Mouse (Mus musculus): ENCODE data around the gene Ikzf2.

The Ikzf2 gene

DNA sequence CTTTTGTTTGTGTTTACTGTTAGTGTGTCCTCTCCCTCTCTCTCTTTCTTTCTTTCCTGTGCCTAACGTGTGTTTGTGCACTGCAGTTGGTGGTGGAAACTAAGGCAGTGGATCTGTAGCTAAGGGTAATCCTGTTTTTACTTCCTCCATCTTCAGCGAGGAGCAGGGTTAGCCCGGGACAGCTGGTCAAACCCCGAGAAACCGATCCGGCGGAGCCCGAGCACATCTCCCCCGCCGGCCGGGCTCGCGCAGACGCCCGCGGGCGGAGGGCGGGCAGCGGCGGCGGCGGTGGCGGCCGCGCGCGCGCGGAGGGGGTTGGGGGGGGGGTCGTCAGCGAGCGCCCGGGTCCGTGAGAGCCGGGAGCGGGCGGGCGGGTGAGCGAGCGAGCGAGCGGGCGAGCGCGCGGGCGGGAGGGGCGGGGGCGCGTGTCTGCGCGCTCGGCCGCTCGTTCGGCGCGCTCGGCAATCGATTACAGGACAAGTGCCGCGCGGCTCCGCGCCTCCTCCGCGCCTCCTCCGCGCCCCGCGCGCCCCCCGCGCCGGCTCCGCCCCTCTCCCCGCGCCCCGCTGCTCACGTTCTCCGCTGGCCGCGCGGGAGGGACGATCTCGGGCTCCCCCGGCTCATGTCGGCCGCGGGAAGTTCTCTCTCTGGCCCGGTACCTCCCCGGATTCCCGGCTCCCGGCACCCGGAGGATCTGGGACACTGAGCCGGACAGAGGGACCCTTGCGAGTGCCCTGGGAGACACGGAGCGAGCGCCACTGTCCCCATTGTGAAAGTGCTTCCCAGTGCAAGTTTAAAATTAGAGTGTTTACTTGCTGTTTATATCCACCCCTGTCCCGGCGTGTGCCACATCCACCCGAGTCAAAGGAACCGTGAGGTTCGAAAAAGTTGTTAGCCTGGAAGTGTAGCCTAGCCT, at the start of gene Ikzf2:
Gene Ikzf2, minus strand, starts transcription at position 170 of the 916 bp plus-strand sequence.
- DNase-seq (ENCODE audit: extremely low read depth, low read depth, low spot score) = no peak

DNA sequence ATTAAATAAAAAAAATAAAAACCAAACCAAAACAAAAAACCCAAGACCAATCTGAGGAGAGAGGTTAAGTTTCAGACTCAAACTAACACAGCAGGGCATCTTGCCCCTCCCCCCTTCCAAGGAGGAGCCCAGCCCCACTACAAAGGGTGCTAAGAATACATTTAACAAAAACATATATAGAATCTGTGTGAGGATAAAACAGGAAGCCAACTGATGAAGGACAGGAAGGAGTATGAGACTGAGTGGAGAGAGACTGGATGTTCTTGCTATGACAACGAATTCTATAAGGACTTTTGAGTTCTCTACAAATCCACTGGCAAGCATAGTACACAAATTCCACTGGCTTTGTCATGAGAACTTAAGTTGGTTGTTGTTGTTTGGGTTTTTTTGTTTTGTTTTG, 42.7 kb upstream of the Ikzf2 start:
- no peak for DNase-seq (ENCODE audit: extremely low read depth, low read depth, low spot score)

DNA sequence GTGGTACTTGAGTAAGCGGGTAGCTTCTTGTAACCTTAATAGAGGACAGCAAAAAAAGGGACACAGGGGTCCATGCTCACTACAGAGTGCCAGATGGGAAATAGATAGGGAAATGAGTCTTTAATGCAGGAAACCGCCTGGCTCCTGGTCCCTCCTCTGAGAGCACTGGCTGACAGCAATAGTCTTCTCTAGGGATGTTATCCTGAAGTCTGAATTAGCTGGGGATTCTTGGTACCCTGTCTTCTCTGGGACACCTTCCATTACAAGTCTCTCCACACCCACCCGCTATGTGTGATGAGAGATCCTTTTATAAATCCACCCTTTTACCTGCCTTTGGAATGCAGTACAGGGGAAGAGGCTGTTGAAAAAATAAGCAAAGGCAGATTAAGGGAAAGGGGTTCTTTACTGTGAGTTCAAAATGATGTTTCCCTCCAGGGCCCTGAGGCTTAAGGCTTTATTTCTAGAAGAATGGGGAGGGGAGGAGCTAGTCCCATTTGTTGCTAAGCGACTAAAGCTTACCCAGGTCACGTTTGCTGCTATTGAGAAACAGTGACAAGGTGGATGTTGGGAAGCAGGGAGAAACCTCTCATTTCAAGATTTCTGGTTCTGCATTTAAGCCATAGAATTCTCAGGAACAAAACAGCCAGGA, 42.1 kb upstream of the Ikzf2 start:
- DNase-seq (ENCODE audit: extremely low read depth, low read depth, low spot score) = no peak

DNA sequence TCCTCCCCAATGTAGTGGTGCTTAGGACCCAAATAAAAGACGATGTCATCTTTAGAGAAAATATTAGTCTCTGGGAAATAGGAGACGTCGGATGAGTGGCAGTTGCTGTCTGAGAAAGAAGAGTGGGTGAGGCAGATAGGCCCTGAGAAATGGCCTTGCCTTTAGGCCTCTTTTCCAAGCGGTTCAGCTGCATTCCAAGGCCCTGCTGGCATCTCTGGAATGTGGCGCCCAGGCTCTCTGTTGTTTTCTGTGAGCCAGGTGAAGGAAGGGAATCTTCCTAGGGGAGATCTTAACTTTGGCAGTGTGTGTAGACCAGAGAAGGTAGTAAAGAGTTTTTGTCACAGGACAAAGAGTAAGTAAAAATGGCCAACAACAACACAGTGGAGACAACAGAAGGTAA, 40.9 kb upstream of the Ikzf2 start:
- no peak for DNase-seq (ENCODE audit: extremely low read depth, low read depth, low spot score)

DNA sequence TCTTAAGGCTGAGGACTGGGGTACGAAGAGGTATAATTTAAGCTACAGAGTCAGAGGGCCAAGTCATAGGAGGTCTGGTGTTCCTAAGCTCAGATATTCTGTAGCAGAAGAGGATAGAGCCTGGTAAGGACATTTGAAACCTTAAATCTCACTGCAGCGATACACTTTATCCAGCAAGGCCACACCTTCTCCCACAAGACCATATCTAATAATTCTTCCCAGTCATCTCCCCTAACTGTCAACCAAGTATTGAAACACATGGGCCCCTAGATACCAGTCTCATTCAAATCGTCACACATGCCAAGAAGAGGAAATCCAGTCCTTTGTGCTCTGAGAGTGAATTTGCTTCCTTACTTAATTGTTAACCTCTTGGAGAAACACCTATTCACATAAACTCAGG, 30.1 kb upstream of the Ikzf2 start:
- no peak for DNase-seq (ENCODE audit: extremely low read depth, low read depth, low spot score)

DNA sequence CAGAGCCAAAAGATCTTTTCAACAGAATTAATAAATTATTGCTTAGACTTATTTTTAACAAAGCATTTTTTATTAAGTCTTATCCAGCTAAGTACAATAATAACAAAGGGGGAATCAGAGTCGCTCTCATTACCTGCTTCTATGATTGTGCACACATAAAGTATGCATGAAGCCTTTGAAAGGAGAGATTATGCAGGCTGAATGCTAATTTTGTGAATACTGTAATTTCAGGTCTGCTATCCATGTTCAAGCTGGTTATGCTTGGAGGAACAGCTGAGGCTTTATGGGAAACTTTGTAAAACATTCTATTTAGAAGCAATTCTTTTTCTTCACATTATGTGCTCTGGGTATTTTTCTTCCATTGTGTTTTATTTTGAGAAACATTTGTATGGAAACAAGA, 21.5 kb upstream of the Ikzf2 start:
- no peak for DNase-seq (ENCODE audit: extremely low read depth, low read depth, low spot score)

DNA sequence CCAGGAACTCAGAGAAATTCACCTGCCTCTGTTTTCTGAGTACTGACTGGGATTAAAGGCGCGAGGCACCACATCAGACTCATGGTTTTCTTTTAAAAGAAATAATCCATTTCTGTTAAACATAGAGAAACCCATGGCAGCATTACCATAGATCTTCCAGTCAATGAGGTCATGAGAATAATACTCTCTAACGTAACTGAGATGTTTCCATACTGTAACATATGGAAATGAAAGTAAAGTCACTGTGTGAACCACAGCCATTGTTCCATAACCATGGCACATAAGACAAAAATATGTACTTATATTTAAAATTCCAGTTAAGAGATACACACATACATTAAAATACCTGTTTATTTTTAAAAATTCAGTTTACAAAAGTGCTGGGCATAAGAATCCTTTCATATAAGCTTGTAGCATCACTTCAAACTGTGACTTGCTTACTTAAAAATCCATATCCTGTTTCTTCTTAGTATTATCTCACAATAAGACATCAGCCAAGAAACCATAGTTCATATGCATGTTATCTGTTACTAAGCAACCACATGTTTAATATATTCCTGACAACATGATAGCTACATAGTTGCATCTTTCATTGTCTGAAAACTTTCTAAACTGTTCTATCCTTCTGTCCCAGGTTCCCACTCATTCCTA, 16.6 kb upstream of the Ikzf2 start:
- no peak for DNase-seq (ENCODE audit: extremely low read depth, low read depth, low spot score)

DNA sequence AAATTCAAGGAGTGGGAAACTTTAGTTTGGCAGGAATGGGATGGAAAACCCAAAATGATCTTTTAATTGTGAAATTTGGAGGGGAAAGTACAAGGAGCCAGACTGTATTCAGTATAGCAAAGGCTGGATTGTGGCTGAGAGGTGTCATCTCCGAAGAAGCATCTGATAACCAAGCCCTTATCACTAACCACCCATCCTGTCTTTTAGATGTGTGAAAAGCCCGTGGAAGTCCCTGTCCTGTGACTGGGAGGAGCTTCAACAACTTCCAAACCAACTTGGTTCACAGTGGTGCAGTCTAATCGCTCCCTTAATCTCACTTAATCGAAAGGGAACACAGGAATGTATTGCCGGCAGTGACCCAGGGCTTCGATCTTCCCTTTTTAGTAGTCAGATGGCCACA, 4.9 kb upstream of the Ikzf2 start:
- DNase-seq (ENCODE audit: extremely low read depth, low read depth, low spot score) = no peak

DNA sequence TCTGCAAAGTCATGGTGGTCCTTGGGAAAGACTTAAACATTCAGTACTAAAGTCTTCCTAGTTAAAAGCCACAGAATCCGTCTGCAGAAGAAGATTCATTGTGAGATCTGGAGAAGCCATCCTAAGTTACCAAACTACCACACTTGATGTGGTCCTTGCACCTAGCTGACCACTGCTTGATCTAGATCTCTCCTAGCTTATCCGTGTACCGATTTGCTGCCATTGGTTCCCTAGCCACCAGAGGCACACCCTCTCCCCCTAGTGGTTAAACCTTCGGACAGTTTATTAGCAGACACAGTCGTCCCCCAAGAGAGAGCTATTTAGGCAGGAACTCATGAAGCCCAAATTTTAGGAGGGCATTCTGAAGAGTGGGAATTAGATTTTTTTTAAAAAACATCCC, 1.9 kb upstream of the Ikzf2 start:
- DNase-seq (ENCODE audit: extremely low read depth, low read depth, low spot score) = no peak

DNA sequence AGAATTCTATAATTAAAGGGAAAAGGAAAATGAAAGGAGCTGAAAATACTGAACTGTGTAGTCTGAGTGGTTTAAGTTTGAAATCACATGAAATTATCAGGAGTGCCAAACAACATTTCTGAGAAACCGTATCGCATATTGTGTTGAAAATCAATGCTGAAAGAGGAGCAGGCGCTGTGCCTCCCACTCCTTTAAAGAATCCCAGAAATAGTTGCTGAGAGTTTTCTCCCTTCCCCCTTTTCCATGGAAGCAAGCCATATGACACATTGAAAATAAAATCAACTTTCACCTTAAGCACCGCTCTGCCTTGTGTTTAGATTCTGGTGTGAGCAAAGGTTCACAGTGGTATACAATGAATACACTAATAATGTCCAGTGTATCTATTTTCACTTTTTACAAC, 1.1 kb upstream of the Ikzf2 start:
- DNase-seq (ENCODE audit: extremely low read depth, low read depth, low spot score) = no peak

DNA sequence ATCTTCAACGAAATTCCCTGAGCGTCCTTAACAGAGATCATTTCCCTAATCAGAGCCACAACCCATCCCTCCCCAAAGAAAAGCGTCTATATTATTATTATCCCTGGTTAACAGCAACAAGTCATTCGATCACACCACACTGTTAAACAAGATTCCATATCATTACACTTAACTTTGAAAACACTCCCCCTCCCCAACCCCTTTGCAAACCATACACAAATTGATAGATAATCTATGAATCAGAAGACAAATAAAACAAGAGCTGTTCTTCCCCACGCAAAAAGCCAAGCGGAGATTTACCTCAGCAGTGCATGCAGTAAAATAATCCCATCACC, 337 bp downstream of the Ikzf2 start:
- DNase-seq (ENCODE audit: extremely low read depth, low read depth, low spot score) = no peak

DNA sequence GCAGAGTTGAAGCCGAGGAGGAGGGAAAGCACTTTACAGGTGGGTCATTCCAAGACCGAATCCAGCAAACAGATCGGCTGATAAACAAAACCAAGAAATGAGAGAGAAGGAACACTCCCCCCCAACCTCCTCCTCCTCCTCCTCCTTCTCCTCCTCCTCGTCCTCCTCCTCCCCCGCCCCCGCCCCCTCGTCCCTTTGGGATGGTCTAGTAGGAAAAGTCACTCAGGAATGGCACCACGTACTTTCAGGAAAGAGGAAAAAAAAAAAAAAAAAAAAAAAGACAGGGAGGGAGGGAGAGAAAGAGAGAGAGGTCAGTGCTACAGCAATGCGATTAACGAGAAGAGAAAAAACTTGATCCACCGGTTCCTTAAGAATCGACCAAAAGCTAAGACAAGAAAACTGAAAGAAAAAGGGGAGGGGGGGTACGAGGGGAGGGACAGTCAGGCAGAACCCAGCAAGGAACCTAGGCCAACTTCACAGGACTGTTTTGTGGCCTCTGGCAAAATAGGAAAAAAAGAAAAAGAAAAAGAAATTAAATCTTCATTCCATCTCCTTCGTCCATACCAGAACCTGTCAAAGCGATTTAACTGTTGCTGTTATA, 1.1 kb downstream of the Ikzf2 start:
- DNase-seq (ENCODE audit: extremely low read depth, low read depth, low spot score) = no peak

DNA sequence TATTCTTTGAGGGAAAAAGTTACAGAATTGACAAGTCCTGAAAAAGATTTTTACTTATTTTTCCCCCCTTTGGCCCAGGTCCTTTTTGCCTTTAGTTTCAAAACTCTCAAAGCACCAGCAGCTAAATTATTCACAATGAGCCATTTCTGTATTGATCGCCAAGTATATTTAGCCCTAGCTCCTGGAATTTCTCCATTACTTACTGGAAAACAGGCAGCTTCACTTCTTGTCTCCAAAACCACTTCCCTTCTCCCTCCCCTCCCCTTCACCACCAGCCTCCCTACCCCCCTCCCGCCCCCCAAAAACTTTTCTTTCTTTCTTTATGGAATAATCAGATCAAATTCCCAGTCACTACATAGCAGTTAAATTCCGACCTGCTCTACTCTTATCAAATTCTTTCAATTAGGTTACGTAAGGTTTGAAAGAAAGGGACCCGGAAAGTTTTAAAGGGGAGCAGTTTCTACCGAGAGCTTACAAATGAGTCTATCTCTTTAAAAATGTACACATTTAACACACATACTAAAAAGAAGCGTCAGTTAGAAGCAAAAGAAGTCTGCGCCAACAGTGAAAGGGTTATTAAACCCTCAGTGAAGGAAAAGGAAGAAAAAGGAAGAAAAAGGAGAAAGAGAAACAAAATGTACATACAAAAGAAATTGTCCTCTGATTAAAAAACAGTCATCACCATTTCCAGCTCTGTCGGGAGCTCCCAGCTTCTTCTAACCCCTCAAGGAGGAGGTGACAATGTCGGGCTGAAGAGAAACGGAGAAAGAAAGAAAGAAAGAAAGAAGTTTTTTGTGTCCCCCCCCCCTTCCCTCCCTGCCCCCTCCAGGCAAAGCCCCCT, 1.8 kb downstream of the Ikzf2 start:
- DNase-seq (ENCODE audit: extremely low read depth, low read depth, low spot score) = no peak

DNA sequence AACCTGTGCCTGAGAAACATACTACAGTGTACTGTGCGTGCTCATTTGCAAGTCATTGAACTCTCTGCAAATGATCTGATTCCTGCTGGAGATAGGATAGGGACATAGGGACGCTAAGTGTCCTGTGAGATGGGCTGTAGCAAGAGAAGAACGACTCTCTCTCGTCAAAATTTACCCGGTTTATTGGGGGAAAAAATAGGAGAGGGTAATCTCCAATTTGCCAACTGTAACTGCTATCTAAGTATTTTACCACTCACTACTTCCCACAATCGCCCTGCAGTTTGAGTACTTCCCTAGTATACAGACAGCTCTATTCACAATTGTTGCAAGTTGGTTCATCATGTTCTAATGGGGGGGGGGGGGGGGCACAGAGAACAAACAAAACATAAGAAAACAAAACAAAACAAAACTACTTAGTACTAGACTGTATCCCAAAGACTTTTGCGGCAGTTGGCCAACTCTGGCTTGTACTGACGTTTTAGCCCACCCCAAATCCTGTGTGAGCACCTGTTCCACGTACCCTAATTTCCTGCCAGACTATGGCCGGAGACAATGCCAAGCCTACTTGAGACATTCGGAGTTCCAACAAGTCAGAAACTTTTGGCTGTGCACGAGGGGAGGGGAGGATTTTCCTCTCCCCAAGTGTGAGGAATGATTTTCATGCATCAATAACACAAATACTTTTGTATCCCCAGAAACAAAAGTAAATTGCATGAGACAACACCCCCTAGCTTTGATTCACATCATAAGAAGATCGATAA, 2.6 kb downstream of the Ikzf2 start:
- DNase-seq (ENCODE audit: extremely low read depth, low read depth, low spot score) = no peak

DNA sequence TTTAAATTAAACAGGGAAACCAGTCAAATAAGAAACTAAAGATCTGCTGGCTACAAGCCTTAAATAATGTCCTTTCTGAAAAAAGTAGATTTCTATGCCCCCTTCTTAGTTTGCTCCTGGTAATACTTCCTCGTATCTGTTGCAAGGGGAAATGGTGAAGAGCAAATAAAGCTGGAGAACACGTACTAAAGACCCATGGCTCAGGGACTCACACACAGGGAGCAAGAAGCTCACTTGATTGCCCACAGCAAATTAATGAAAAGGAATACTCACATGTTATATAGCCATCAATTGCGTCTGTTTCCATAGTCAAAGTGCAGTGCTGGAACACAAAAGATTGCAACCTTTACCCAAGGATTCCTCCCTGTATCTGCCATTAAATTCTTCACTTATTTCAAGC, 3.2 kb downstream of the Ikzf2 start:
- no peak for DNase-seq (ENCODE audit: extremely low read depth, low read depth, low spot score)

DNA sequence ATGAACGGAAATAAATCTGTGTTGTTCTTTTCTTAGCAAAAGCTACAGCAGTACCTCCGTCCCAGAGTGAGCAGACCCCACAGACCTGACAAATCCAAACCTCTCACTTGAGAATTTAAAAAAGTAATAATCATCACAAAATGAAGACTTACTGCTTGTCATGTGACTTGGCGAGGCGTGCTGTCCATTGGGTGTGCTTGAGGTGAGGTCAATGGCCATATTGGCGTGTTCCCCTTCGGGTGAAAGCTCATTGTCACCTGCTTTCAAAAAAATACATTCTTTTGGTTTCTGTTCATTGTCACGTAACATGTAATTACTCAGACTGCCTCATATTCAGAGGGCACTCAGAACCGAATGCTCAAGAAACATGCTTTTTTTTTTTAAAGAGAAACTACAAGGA, 4.0 kb downstream of the Ikzf2 start:
- no peak for DNase-seq (ENCODE audit: extremely low read depth, low read depth, low spot score)

DNA sequence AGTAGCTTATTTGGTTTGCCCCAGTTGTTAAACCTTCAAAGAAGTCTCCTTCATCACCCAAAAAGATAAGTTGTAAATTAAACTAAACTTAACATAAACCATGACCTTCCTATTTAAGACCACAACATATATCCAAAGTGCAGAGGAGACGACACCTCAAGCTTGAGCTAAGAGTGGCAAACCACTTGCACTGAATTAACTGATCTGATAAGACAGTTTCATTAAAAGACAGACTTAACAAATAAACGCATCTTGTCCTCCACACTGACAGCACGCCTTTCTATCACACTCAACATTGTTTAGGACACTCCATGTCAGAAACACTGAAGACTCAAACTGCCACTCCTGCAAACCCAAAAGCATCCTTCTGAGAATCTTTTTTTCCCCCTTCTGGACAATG, 4.8 kb downstream of the Ikzf2 start:
- DNase-seq (ENCODE audit: extremely low read depth, low read depth, low spot score) = no peak

DNA sequence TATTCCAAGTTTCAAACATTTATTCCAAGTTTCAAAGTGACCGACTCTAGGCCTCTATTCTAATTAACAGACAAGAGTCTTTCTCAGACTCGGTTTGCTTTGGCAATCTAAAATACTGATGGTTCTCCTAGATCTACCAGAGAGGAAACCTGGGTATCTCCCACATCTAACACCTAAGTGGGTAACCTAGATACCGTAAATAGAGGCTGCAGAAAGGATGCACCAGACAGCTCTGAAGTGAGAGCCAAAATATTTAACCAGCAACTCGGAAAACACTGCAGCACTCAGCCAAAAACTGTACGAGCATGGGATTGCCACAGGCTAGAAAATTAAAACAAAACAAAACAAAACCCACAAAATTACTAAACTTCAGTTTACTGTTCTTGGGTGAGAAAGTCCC, 6.0 kb downstream of the Ikzf2 start:
- DNase-seq (ENCODE audit: extremely low read depth, low read depth, low spot score) = no peak

DNA sequence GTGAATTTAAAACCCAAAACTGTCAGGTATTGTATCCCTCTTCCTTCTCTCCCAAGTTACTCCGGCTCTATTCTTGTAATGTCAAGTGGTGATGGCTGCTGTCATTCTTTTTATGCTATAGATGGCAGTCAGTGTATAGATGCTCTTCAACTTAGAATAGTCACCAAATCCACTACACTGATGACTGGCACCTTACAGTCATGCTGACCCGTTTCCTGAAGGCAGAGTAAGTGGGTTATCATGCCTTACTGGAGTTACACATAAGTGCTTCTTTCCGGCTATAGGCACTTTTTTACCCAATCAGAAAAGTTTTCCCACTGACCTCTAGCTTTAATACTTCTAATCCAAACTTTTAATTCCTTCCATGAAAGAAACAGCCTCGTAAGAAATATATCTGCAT, 6.5 kb downstream of the Ikzf2 start:
- DNase-seq (ENCODE audit: extremely low read depth, low read depth, low spot score) = no peak

DNA sequence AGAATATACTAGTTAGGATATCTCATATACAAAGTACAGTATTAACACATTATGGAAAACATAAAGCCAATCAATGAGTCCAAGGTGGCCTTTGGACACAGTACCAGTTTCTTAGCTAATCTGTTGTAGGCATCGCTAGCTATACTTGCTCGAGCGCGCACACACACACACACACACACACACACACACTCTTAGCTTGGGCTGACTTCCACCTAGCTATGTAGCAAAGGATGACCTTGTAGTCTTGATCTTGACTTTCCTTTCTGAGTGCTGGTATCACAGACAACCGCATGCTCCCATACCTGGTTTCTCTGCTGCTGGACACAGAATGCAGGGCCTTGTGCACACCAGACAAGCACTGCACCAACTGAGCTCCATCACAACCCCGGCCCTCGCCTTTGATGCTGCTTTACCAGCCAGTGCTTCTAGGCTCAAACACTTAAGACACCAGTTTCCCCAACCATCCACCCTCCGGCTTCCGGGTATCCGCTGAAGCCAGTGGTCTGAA, 17.1 kb downstream of the Ikzf2 start:
- DNase-seq (ENCODE audit: extremely low read depth, low read depth, low spot score) = no peak
